Mouse (Mus musculus) hindbrain, postnatal 0 days (tissue): ENCODE results near the gene Sh3tc1. TPM values are rescaled to one million over a fixed set of nuclear protein-coding genes. Genes with fewer than 3 reads are reported as not detected.

Source experiments
- ATAC-seq: fragments of 200-750 bp; cut with Nextera tagmentation; 2 replicates; pipeline ENCODE4 v1.8.0; 2017; ENCODE audit warnings: mild to moderate bottlenecking, moderate TSS enrichment, moderate library complexity
- DNase-seq: peaks from one replicate; pipeline ENCODE4 v3.0.0-alpha.2; 2015; ENCODE audit warnings: low spot score
- H3K27ac ChIP-seq: fragments of 300-500 bp; sonication (generic); 2 replicates; pipeline ENCODE4 v1.5.1; 2014; ENCODE audit warnings: mild to moderate bottlenecking
- H3K27me3 ChIP-seq: fragments of 300-500 bp; sonication (generic); 2 replicates; pipeline ENCODE4 v1.6.1; 2014; ENCODE audit warnings: low read length, mixed read lengths; ENCODE audit not compliant: insufficient read depth
- H3K36me3 ChIP-seq: fragments of 300-500 bp; sonication (generic); 2 replicates; pipeline ENCODE4 v1.6.1; 2014; ENCODE audit warnings: low read length, mixed read lengths; ENCODE audit not compliant: insufficient read depth
- H3K4me1 ChIP-seq: fragments of 300-500 bp; sonication (generic); 2 replicates; pipeline ENCODE4 v1.6.1; 2014; ENCODE audit warnings: antibody characterized with exemption, low read length, mixed read lengths; ENCODE audit not compliant: insufficient read depth
- H3K4me2 ChIP-seq: fragments of 300-500 bp; sonication (generic); 2 replicates; pipeline ENCODE4 v1.6.1; 2014; ENCODE audit warnings: low read depth, mild to moderate bottlenecking, low read length, moderate library complexity, mixed read lengths
- H3K4me3 ChIP-seq: fragments of 300-500 bp; sonication (generic); 2 replicates; pipeline ENCODE4 v1.5.1; 2014; ENCODE audit warnings: low read length
- H3K9ac ChIP-seq: fragments of 300-500 bp; sonication (generic); replicated peaks from 2 replicates; pipeline ENCODE4 v1.6.1; 2014; ENCODE audit warnings: mild to moderate bottlenecking, low read length, moderate library complexity, mixed read lengths
- H3K9me3 ChIP-seq: fragments of 300-500 bp; sonication (generic); 2 replicates; pipeline ENCODE4 v1.6.1; 2016; ENCODE audit warnings: low read length, mixed read lengths
- CTCF ChIP-seq: IDR thresholded peaks from 2 replicates; pipeline ENCODE4 v1.5.1; 2016; ENCODE audit warnings: antibody characterized with exemption, control low read depth, low read depth
- WGBS: fragments of 180-500 bp; shearing (Covaris S2); extraction: QIAGEN DNeasy Blood & Tissue Kit; methylation state at CpG from one replicate; pipeline ENCODE4 v1.1.7; 2014; 5-methylcytosine and 5-hydroxymethylcytosine counted together
- polyA plus RNA-seq: library from polyadenylated mRNA; unstranded; fragments of >200 nt; fragmentation: Nextera tagmentation; extraction: Ambion mirVana; gene quantifications from 2 replicates; pipeline ENCODE4 v1.2.1, GENCODE M21; 2015
- total RNA-seq: library from RNA; depleted of rRNA; stranded (reverse); fragments of >200 nt; gene quantifications from 2 replicates; pipeline ENCODE4 v1.2.3, GENCODE M21; 2014

Gene Sh3tc1
- total and polyA plus RNA-seq, 2 experiments from 2014 or later: 2.0 to 4.1 TPM

DNA sequence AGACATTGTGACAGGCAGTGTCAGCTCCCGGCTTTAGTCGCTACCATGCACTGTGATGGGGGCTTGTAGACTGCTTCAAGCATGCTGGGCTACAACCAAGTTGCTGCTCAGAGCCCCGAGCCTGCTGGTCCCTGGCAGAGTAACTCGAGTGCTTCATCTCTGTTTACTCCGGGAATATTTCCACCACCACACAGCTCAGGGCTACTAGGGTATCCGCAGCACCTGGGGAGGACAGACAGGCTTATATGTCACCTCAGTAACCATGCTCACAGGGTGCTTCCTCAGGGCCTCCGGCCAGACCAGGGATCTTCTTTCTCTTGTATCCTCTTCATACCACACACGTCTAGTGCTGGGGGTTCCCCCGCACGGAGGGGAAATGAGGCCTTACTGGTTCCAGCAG lies 23.1 kb upstream of the Sh3tc1 start:
- Histone ChIP-seq H3K9ac (0 out of 2 replicates have a peak overlapping the region, but pooled peaks have one; percentile 17), H3K9me3 (no peaks in the 10 kb centered on the region), H3K4me1 (peaks cover 12% of the 10 kb centered on the region), H3K27me3 (no peaks in the 10 kb centered on the region), H3K4me2 (no peak overlapping the region), H3K4me3 (no peak overlapping the region), H3K27ac (no peak overlapping the region), H3K36me3 (no peaks in the 10 kb centered on the region)
- no peak for DNase-seq
- no peak for TF ChIP-seq CTCF
- 67% methylated on average over 10 of the region's 10 CpGs for WGBS
- no peak for ATAC-seq

DNA sequence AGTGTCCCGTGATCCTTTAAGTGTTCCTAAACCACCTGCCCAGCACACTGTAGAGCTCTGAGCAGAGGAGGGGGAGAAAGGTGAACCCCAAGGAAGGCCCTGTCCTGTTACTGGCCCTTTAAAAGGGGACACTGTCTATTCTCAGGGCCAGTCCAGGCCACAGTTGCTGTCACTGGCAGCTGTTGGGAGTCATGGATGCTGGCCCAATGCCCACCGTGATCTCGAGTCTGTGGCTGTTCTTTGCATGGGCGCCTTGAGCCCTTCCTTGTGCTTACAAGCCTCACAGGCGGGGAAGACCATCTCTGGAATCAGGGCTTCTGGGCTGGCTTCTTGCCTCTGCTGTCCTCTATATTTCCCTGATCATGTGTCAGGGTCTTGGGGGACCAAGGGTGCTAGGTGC lies 22.6 kb upstream of the Sh3tc1 start:
- no peaks in the 10 kb centered on the region for H3K36me3 ChIP-seq
- 0 out of 2 replicates have a peak overlapping the region, but pooled peaks have one; percentile 17 for H3K9ac ChIP-seq
- no peak for ATAC-seq
- no peak overlapping the region for H3K27ac ChIP-seq
- no peaks in the 10 kb centered on the region for H3K27me3 ChIP-seq
- H3K4me1 ChIP-seq: peaks cover 12% of the 10 kb centered on the region
- peak; percentile 80 for DNase-seq
- H3K4me3 ChIP-seq: no peak overlapping the region
- TF ChIP-seq CTCF: no peak
- no peaks in the 10 kb centered on the region for H3K9me3 ChIP-seq
- no peak overlapping the region for H3K4me2 ChIP-seq
- 49% methylated on average over 5 of the region's 5 CpGs for WGBS

DNA sequence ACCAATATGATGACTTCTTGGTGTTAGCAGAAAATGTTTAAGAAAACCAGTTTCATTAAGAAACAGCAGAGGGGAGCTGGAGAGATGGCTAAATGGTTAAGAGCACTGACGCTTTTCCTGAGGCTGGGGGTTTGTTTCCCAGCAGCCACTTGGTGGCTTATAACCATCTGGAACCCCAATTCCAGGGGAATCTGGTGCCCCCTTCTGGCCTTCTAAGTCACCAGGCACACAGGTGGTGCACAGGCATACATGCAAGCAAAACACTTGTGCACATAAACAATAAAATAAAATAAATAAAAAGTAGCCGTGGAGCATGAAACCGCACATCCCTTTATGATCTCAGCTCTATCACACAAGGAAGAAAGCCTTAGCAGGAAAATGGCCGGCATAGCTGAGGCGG lies 21.5 kb upstream of the Sh3tc1 start:
- Histone ChIP-seq H3K9me3 (no peaks in the 10 kb centered on the region), H3K27ac (no peak overlapping the region), H3K36me3 (no peaks in the 10 kb centered on the region), H3K4me1 (peaks cover 12% of the 10 kb centered on the region), H3K4me3 (no peak overlapping the region), H3K27me3 (no peaks in the 10 kb centered on the region), H3K4me2 (no peak overlapping the region), H3K9ac (no peak overlapping the region)
- WGBS: 71% methylated on average over 5 of the region's 5 CpGs
- DNase-seq (peak; percentile 36), ATAC-seq (no peak)
- TF ChIP-seq CTCF: peak; percentile 39

DNA sequence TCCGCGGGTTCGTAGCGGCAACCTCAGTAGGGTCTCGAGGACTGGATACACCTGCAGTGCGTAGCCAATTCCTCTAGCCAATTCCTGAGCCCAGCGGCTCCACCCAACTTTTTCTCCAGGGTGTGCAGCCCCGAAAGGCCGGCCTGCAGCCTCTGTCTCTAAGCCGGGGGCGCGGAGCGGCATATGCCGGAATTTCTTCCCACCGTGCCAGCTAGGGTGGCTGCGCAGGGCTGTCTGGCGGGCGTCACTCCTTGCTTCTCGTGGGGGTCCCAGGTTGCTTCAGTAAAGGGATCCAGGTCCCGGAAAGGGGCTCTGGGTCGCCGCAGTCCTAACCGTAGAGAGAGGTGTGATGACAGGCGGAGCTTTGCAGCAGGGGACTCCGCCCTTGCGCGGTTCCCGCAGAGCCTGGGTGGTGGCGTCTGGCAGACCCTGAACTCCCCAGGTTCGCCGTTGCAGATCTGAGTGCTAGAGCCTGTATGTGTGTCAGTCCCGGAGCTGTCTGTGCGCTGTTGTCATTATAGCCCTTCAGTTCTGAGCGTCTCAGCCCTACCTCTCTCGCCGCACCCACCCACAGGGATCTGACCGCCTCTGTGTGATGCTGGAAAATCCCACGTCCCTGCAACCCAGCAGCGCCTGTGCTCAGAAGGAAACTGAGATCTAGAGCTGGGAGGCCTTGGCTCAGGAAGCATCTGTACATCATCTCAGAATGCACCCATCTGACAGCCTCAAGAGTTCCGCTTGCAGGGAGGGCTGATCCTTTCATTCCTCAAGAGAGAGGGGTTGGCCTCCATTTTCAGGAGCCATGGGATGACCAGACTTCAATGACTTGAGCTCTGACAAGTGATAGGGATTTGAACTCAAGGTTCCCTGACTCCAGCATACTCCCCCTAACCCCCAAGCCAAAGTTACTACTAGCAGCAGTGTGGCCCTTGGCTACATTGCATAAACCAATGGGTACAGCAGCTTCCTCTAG lies 18.6 kb upstream of the Sh3tc1 start:
- Histone ChIP-seq H3K9me3 (no peaks in the 10 kb centered on the region), H3K4me2 (peak overlapping the region; percentile 90), H3K4me3 (peak overlapping the region; percentile 66), H3K4me1 (peaks cover 12% of the 10 kb centered on the region), H3K36me3 (no peaks in the 10 kb centered on the region), H3K9ac (peak overlapping the region; percentile 68), H3K27me3 (no peaks in the 10 kb centered on the region), H3K27ac (peak overlapping the region; percentile 75)
- ATAC-seq (peak; percentile 16), DNase-seq (peak; percentile 18)
- no peak for TF ChIP-seq CTCF
- WGBS: 2% methylated on average over 40 of the region's 40 CpGs

DNA sequence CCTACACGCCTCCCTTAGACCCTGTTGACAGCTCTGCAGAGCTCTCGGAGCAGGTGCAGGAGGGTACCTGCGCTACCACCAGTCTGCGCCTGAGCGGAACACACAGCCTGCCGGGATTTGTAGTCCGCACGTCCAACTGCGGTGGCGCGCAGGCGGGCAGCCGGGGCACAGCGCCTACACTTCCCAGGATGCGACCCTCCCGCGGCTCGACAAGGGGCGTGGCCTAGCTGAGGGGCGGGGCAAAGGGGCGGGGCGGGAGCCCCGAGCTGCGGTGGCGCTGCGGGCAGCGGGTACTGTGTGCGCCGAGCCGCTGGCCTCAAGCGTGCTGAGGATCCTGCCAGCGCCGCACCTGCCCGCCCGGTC lies 17.8 kb upstream of the Sh3tc1 start, which contains the start of gene Ablim2:
Gene Ablim2 (plus strand): TSS at position 242 of the 363 bp plus-strand sequence.
- peaks cover 12% of the 10 kb centered on the region for H3K4me1 ChIP-seq

DNA sequence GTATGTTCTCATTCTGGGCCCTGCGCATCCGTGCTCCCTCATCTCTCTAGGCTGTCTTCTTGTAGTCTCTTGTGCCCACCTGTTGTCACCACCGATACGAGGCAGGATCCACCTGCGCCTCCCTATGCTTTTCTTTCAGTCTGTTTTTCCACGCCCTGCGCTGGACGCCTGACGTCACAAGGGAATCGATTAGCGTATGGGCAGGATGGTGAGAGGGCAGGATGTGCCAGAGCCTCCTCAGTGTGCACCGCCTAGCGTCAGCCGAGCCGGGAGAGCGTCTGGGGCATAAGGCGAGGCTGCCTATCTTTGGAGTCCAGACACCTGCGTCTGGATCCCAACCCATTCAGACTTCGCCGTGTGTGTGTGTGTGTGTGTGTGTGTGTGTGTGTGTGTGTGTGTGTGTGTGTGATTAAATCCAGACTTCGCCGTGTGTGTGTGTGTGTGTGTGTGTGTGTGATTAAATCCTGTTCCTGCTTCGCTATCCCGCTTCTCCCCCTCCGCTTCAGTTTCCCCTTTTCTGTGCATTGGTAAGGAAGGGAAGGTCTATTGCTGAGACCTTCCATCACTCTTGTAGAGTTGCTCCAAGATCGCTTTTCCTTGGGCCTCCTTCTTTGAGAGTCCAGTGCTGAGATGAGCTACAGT lies 17.3 kb upstream of the Sh3tc1 start:
- Histone ChIP-seq H3K4me1 (peaks cover 12% of the 10 kb centered on the region), H3K9me3 (no peaks in the 10 kb centered on the region), H3K4me2 (peak overlapping the region; percentile 90), H3K9ac (peak overlapping the region; percentile 31; the same call in 1 of the 2 replicates), H3K27ac (peak overlapping the region; percentile 64), H3K27me3 (no peaks in the 10 kb centered on the region), H3K4me3 (peak overlapping the region; percentile 66), H3K36me3 (no peaks in the 10 kb centered on the region)
- peak; percentile 75 for DNase-seq
- peak; percentile 51 for TF ChIP-seq CTCF
- 7% methylated on average over 25 of the region's 26 CpGs for WGBS
- peak; percentile 44 for ATAC-seq

More for the DNA sequence above, 17.8 kb upstream of the Sh3tc1 start, which contains the start of gene Ablim2:
- peak; percentile 95 for ATAC-seq
- Histone ChIP-seq H3K27ac (peak within 1 kb of the TSS; percentile 75), H3K4me3 (peak within 1 kb of the TSS; percentile 66), H3K4me2 (peak within 1 kb of the TSS; percentile 90), H3K36me3 (no peaks in the 10 kb centered on the region), H3K9ac (peak within 1 kb of the TSS; percentile 68), H3K27me3 (no peaks in the 10 kb centered on the region), H3K9me3 (no peaks in the 10 kb centered on the region)
- TF ChIP-seq CTCF: peak; percentile 56
- WGBS: under 1% methylated on average over 33 of the region's 35 CpGs
- peak; percentile 97 for DNase-seq
